28 mouse cellular contexts compared by ENCODE assay signal in the genomic region with DNA sequence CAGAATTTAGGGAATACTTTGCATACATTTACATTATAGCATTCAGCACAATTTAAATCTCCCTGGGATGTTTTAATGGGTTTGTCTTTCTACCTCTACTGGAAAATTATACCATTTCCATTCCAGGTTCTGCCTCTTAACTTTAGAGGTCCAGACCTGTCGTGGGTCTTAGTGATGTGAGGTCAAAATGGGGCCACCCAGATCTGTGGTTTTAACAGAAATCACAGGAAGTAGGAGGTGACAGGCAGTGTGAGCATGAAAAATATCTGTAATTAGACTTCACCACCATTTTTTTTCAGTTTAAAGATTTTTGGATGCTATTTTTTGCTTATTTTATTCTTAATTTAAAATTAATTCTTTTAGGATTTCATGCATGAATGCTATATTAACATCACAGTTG.
"Had no signal": no experiment of that assay in that cellular context is flagged by ENCODE, and none has a peak within 500 bp of the region (broad histone marks: within the 10 kb centered on the region; RNA-seq: fewer than 3 reads in every experiment).

No protein-coding gene starts in this region.

- H3K36me3 ChIP-seq: heart, embryonic 10.5 days; heart, embryonic 12.5 days; hindbrain, embryonic 10.5 days; hindbrain, embryonic 12.5 days; intestine, embryonic 15.5 days; limb, embryonic 10.5 days; limb, embryonic 12.5 days; liver, embryonic 13.5 days had no signal

- H3K27me3 ChIP-seq: heart, embryonic 12.5 days; hindbrain, embryonic 12.5 days; intestine, embryonic 15.5 days; limb, embryonic 12.5 days; liver, embryonic 13.5 days had no signal

- H3K9me3 ChIP-seq: heart, embryonic 10.5 days; heart, embryonic 12.5 days; hindbrain, embryonic 10.5 days; hindbrain, embryonic 12.5 days; intestine, embryonic 15.5 days; limb, embryonic 10.5 days; limb, embryonic 12.5 days; liver, embryonic 13.5 days had no signal

- H3K27ac ChIP-seq: gastrocnemius, adult 2 months; heart, embryonic 10.5 days; hindbrain, embryonic 10.5 days; hindbrain, embryonic 12.5 days; hindbrain, embryonic 14.5 days; intestine, embryonic 15.5 days; layer of hippocampus, adult 2 months; left cerebral cortex, adult 2 months; limb, embryonic 10.5 days; limb, embryonic 12.5 days; liver, embryonic 13.5 days had no signal

- H3K9ac ChIP-seq: heart, embryonic 12.5 days; hindbrain, embryonic 12.5 days; hindbrain, embryonic 14.5 days; intestine, embryonic 15.5 days; limb, embryonic 12.5 days; liver, embryonic 13.5 days had no signal

- H3K4me3 ChIP-seq: gastrocnemius, adult 2 months; heart, embryonic 10.5 days; heart, embryonic 12.5 days; hindbrain, embryonic 10.5 days; hindbrain, embryonic 12.5 days; intestine, embryonic 15.5 days; layer of hippocampus, adult 2 months; left cerebral cortex, adult 2 months; limb, embryonic 10.5 days; limb, embryonic 12.5 days; liver, embryonic 13.5 days had no signal

- H3K4me2 ChIP-seq: heart, embryonic 12.5 days; hindbrain, embryonic 12.5 days; hindbrain, embryonic 14.5 days; intestine, embryonic 15.5 days; limb, embryonic 12.5 days; liver, embryonic 11.5 days; liver, embryonic 13.5 days had no signal

- H3K4me1 ChIP-seq: heart, embryonic 10.5 days; heart, embryonic 12.5 days; hindbrain, embryonic 10.5 days; hindbrain, embryonic 12.5 days; intestine, embryonic 15.5 days; limb, embryonic 12.5 days; liver, embryonic 13.5 days had no signal

- ATAC-seq: hindbrain, embryonic 16.5 days; inflammation-experienced regulatory T-cells, adult 6 months; intestine, embryonic 15.5 days; intestine, postnatal 0 days had no signal

- DNase-seq: gastrocnemius, adult 2 months; gastrocnemius, postnatal 10 days; gastrocnemius, postnatal 25 days; heart, adult 18-20 months; heart, postnatal 10 days; heart, postnatal 4 days; kidney, adult 18-20 months; kidney, adult 8-10 months; kidney, postnatal 10 days; kidney, postnatal 25 days; kidney, postnatal 4 days; layer of hippocampus, postnatal 36 days; liver; liver, embryonic 13.5 days had no signal
